Mouse (Mus musculus): Measurements from ENCODE around the gene Nodal. TPM values are rescaled to one million over a fixed set of nuclear protein-coding genes. Genes with fewer than 3 reads are reported as not detected.
"Not testable (repeated sequence)": the region's sequence is repeated elsewhere in the genome, so short reads cannot be mapped to it uniquely, and the experiment has no call there.

Gene Nodal
- polyA plus RNA-seq, 1 experiment from 2014 or later = not detected

DNA sequence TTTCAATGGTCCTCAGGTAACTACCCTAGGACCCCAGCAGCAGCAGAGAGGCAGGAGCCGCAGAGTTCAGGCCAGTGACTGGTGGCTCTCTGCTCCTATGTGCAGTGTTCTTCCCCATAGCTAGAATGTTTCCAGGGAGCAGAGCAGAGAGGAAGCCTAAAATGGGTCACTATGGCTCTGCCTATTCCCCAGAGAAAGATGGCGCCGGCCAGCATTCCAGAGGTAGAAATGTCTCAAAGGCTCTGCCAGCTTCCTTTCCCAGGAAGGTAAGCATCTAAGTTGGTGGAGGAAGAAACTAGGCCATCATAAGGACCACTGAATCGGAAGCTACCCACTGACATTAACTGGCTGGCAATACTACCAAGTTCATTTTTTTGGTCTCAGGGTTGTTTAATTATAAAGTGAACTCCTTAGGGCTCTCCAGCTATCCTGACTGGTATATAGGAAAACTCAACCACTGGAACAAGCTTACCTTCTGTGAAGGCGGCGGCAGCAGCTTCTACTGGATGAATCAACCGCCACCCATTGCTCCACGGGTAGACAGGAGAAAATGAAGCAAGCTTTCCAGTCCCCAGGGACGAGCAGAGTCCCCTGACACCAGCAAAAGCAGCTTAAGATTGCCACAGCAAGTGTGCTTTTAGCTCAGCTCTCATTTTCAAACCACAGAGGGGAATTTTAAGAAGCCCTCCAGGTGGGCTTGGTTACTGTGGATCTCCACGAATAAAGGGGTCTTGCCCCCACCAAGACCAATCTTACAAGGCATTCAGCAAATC, 30.0 kb downstream of the Nodal start:
- Histone ChIP-seq H3K27ac (ENCODE audit: low read depth, low read length) (no peak overlapping the region), H3K4me2 (no peak overlapping the region), H3K9ac (ENCODE audit: low read depth, low read length) (no peak overlapping the region), H3K9me3 (replicated peaks; ENCODE audit: control insufficient read depth, low read length) (no peaks in the 10 kb centered on the region), H3K27me3 (ENCODE audit: control insufficient read depth, insufficient read depth, low read length) (no peaks in the 10 kb centered on the region), H3K4me1 (ENCODE audit: control insufficient read depth, insufficient read depth, low read length) (peaks cover 54% of the 10 kb centered on the region), H3K36me3 (ENCODE audit: control insufficient read depth, insufficient read depth, low read length) (no peaks in the 10 kb centered on the region), H3K4me3 (ENCODE audit: low read depth, low read length) (no peak overlapping the region)
- no peak for ATAC-seq (replicated peaks; ENCODE audit: insufficient number of reproducible peaks, low FRiP score, low TSS enrichment)
- 84% methylated on average over 10 of the region's 10 CpGs for WGBS (ENCODE audit: insufficient replicate concordance)

- H3K9me3 ChIP-seq (replicated peaks; ENCODE audit: control insufficient read depth, low read length) = no peaks in the 10 kb centered on the region
- WGBS (ENCODE audit: insufficient replicate concordance) = 54% methylated on average over 3 of the region's 3 CpGs
- H3K36me3 ChIP-seq (ENCODE audit: control insufficient read depth, insufficient read depth, low read length) = no peaks in the 10 kb centered on the region
- no peaks in the 10 kb centered on the region for H3K27me3 ChIP-seq (ENCODE audit: control insufficient read depth, insufficient read depth, low read length)
- no peak overlapping the region for H3K4me2 ChIP-seq
- H3K4me3 ChIP-seq (ENCODE audit: low read depth, low read length) = no peak overlapping the region
- no peak overlapping the region for H3K27ac ChIP-seq (ENCODE audit: low read depth, low read length)
- peaks cover 44% of the 10 kb centered on the region for H3K4me1 ChIP-seq (ENCODE audit: control insufficient read depth, insufficient read depth, low read length)
- no peak overlapping the region for H3K9ac ChIP-seq (ENCODE audit: low read depth, low read length)
- ATAC-seq (replicated peaks; ENCODE audit: insufficient number of reproducible peaks, low FRiP score, low TSS enrichment) = no peak
These were observed 31.1 kb downstream of the Nodal start for GRCm38 (mm10) chr10:61448834-61449233.

- Histone ChIP-seq H3K4me2 (peak overlapping the region; percentile 84), H3K27ac (ENCODE audit: low read depth, low read length) (peak overlapping the region; percentile 84), H3K4me3 (ENCODE audit: low read depth, low read length) (peak overlapping the region; percentile 92), H3K9ac (ENCODE audit: low read depth, low read length) (peak overlapping the region; percentile 91), H3K36me3 (ENCODE audit: control insufficient read depth, insufficient read depth, low read length) (no peaks in the 10 kb centered on the region), H3K9me3 (replicated peaks; ENCODE audit: control insufficient read depth, low read length) (no peaks in the 10 kb centered on the region; the same call in 1 of the 2 replicates), H3K4me1 (ENCODE audit: control insufficient read depth, insufficient read depth, low read length) (peaks cover 23% of the 10 kb centered on the region), H3K27me3 (ENCODE audit: control insufficient read depth, insufficient read depth, low read length) (no peaks in the 10 kb centered on the region)
- 4% methylated on average over 8 of the region's 8 CpGs for WGBS (ENCODE audit: insufficient replicate concordance)
- no peak for ATAC-seq (replicated peaks; ENCODE audit: insufficient number of reproducible peaks, low FRiP score, low TSS enrichment)
These were observed 33.7 kb downstream of the Nodal start for GRCm38 (mm10) chr10:61451463-61451930.

- H3K27ac ChIP-seq (ENCODE audit: low read depth, low read length) = peak overlapping the region; percentile 84
- WGBS (ENCODE audit: insufficient replicate concordance) = under 1% methylated on average over 38 of the region's 62 CpGs
- peak overlapping the region; percentile 91 for H3K9ac ChIP-seq (ENCODE audit: low read depth, low read length)
- peaks cover 19% of the 10 kb centered on the region for H3K4me1 ChIP-seq (ENCODE audit: control insufficient read depth, insufficient read depth, low read length)
- peak; percentile 56 for ATAC-seq (replicated peaks; ENCODE audit: insufficient number of reproducible peaks, low FRiP score, low TSS enrichment)
- H3K36me3 ChIP-seq (ENCODE audit: control insufficient read depth, insufficient read depth, low read length) = no peaks in the 10 kb centered on the region
- peak overlapping the region; percentile 84 for H3K4me2 ChIP-seq
- H3K4me3 ChIP-seq (ENCODE audit: low read depth, low read length) = peak overlapping the region; percentile 92
- no peaks in the 10 kb centered on the region; the same call in 1 of the 2 replicates for H3K9me3 ChIP-seq (replicated peaks; ENCODE audit: control insufficient read depth, low read length)
- H3K27me3 ChIP-seq (ENCODE audit: control insufficient read depth, insufficient read depth, low read length) = no peaks in the 10 kb centered on the region
These were observed 34.3 kb downstream of the Nodal start for GRCm38 (mm10) chr10:61451931-61452617.

DNA sequence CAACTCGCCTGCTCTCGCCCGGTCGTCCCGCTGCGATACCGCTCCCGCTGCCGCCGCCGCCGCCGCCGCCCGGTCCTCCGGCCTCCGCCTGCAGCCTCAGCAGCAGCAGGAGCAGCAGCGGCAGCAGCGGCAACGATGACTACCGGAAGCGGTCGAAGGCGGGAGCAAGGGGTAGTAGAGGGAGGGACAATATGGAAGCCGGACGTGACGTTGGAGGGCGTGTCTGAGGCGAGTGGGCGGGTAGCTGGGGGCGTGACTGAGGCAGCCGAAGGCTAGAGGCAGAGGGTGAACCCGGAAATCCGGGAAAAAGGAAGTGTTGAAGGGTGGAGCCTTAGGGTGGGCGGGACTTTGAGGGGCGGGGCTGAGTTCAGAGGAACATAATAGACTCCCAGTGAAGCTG, 34.9 kb downstream of the Nodal start, which contains the start of gene Eif4ebp2:
TSS of gene Eif4ebp2 (minus strand) at position 17 of the 400 bp plus-strand sequence.
- Histone ChIP-seq H3K9ac (ENCODE audit: low read depth, low read length) (peak within 1 kb of the TSS; percentile 91), H3K4me2 (peak within 1 kb of the TSS; percentile 84), H3K9me3 (replicated peaks; ENCODE audit: control insufficient read depth, low read length) (no peaks in the 10 kb centered on the region; the same call in 1 of the 2 replicates), H3K27ac (ENCODE audit: low read depth, low read length) (peak within 1 kb of the TSS; percentile 84), H3K4me3 (ENCODE audit: low read depth, low read length) (peak within 1 kb of the TSS; percentile 92), H3K4me1 (ENCODE audit: control insufficient read depth, insufficient read depth, low read length) (peaks cover 19% of the 10 kb centered on the region), H3K27me3 (ENCODE audit: control insufficient read depth, insufficient read depth, low read length) (no peaks in the 10 kb centered on the region), H3K36me3 (ENCODE audit: control insufficient read depth, insufficient read depth, low read length) (no peaks in the 10 kb centered on the region)
- WGBS (ENCODE audit: insufficient replicate concordance) = 1% methylated on average over 18 of the region's 36 CpGs
- peak; percentile 97 for ATAC-seq (replicated peaks; ENCODE audit: insufficient number of reproducible peaks, low FRiP score, low TSS enrichment)

DNA sequence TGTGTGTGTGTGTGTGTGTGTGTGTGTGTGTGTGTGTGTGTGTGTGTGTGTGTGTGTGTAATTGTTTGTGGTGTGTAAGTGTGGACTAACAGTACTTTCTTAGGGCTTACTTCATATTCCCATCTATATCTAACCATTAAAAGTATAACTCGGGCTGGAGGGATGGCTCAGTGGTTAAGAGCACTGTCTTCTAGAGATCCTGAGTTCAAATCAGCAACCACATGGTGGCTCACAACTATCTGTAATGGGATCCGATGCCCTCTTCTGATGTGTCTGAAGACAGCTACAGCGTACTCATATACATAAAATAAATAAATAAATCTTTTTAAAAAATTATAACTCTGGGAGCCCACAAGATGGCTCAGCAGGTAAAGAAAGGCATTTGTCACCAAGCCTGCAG, 35.4 kb downstream of the Nodal start:
- not testable (repeated sequence) for H3K4me3 ChIP-seq (ENCODE audit: low read depth, low read length); H3K27me3 ChIP-seq (ENCODE audit: control insufficient read depth, insufficient read depth, low read length); H3K4me2 ChIP-seq; H3K9ac ChIP-seq (ENCODE audit: low read depth, low read length); H3K36me3 ChIP-seq (ENCODE audit: control insufficient read depth, insufficient read depth, low read length); H3K27ac ChIP-seq (ENCODE audit: low read depth, low read length); H3K9me3 ChIP-seq (replicated peaks; ENCODE audit: control insufficient read depth, low read length); ATAC-seq (replicated peaks; ENCODE audit: insufficient number of reproducible peaks, low FRiP score, low TSS enrichment)
- WGBS (ENCODE audit: insufficient replicate concordance) = 68% methylated on average over 3 of the region's 3 CpGs
- peaks cover 16% of the 10 kb centered on the region for H3K4me1 ChIP-seq (ENCODE audit: control insufficient read depth, insufficient read depth, low read length)

DNA sequence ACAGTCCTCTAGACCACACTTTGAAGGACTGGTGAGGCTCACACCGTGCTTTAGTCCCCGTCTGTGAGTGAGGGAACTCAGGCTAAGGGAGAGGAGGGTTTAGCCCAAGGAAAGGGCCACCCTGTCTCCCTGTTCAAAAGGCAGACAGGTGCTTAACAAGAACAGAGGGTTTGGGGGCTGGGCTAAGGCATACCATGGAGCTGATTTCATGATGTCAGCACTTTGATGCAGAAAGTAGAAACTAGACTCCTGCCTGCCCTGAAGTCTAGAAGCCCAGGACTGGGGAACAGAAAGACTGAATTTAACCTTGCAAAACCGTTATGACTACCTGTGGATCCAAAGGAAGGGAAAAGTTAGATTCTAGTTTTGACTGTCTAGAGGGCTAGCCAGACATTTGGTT, 39.4 kb downstream of the Nodal start:
- Histone ChIP-seq H3K9ac (ENCODE audit: low read depth, low read length) (no peak overlapping the region), H3K4me3 (ENCODE audit: low read depth, low read length) (no peak overlapping the region), H3K9me3 (replicated peaks; ENCODE audit: control insufficient read depth, low read length) (no peaks in the 10 kb centered on the region; the same call in 1 of the 2 replicates), H3K4me1 (ENCODE audit: control insufficient read depth, insufficient read depth, low read length) (no peaks in the 10 kb centered on the region), H3K36me3 (ENCODE audit: control insufficient read depth, insufficient read depth, low read length) (no peaks in the 10 kb centered on the region), H3K27ac (ENCODE audit: low read depth, low read length) (no peak overlapping the region), H3K4me2 (no peak overlapping the region), H3K27me3 (ENCODE audit: control insufficient read depth, insufficient read depth, low read length) (no peaks in the 10 kb centered on the region)
- WGBS (ENCODE audit: insufficient replicate concordance) = 61% methylated on average over 3 of the region's 3 CpGs
- no peak for ATAC-seq (replicated peaks; ENCODE audit: insufficient number of reproducible peaks, low FRiP score, low TSS enrichment)

DNA sequence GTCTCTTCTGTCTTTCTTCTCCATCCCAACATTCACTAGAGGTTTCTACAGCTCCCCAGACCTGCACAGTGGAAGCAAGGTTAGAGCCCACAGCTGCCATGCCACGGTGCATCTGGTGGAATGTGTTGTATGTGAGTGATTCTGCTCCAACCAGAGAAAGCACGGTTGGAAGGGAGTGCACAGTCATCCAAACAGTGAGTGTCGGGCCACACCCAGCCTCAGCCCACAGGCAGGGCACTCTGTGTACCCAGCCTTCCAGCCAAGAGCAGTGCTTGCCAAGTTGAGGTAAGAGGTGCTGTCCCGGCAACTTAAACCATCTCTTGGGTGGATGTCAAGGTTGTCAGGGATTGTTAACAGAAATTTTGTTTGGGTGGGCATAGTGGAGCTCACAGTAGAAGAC, 47.2 kb downstream of the Nodal start:
- no peak overlapping the region for H3K27ac ChIP-seq (ENCODE audit: low read depth, low read length)
- no peaks in the 10 kb centered on the region for H3K27me3 ChIP-seq (ENCODE audit: control insufficient read depth, insufficient read depth, low read length)
- no peaks in the 10 kb centered on the region for H3K36me3 ChIP-seq (ENCODE audit: control insufficient read depth, insufficient read depth, low read length)
- 85% methylated on average over 4 of the region's 4 CpGs for WGBS (ENCODE audit: insufficient replicate concordance)
- H3K4me3 ChIP-seq (ENCODE audit: low read depth, low read length) = no peak overlapping the region
- H3K9ac ChIP-seq (ENCODE audit: low read depth, low read length) = no peak overlapping the region
- no peaks in the 10 kb centered on the region for H3K4me1 ChIP-seq (ENCODE audit: control insufficient read depth, insufficient read depth, low read length)
- H3K4me2 ChIP-seq = no peak overlapping the region
- no peak for ATAC-seq (replicated peaks; ENCODE audit: insufficient number of reproducible peaks, low FRiP score, low TSS enrichment)
- no peaks in the 10 kb centered on the region for H3K9me3 ChIP-seq (replicated peaks; ENCODE audit: control insufficient read depth, low read length)
